In genomic region chr13:97051158-97051557, GRCm38 (mm10) we compare ENCODE assay signal across 12 mouse cellular contexts. TPM values are rescaled to one million over a fixed set of nuclear protein-coding genes. Genes with fewer than 3 reads are reported as not detected.
DNase-seq lines count a peak whose midpoint lies in the region; ATAC-seq lines count a peak whose summit lies in the region.
"Had no signal": no experiment of that assay in that cellular context is flagged by ENCODE, and none has a peak within 500 bp of the region (broad histone marks: within the 10 kb centered on the region; RNA-seq: fewer than 3 reads in every experiment).

No protein-coding gene starts in this region.

- no peaks in the 10 kb centered on the region for H3K27me3 ChIP-seq in heart, embryonic 11.5 days (ENCODE audit: control insufficient read depth, insufficient read depth, low read length)
- H3K27me3 ChIP-seq: limb, embryonic 12.5 days; stomach, embryonic 15.5 days had no signal

- no peaks in the 10 kb centered on the region for H3K36me3 ChIP-seq in heart, embryonic 11.5 days (ENCODE audit: control insufficient read depth, insufficient read depth, low read length)
- H3K36me3 ChIP-seq: limb, embryonic 12.5 days; stomach, embryonic 15.5 days had no signal

- no peak overlapping the region for H3K27ac ChIP-seq in heart, embryonic 11.5 days (ENCODE audit: low read depth, low read length)
- H3K27ac ChIP-seq: limb, embryonic 12.5 days; stomach, embryonic 15.5 days had no signal

- DNase-seq in frontal cortex, postnatal 36 days (ENCODE audit: low spot score in 2 of 2) = peak; percentile 7 to 11
- DNase-seq in lung, postnatal 4 days = peak; percentile 40 to 62
- DNase-seq in lung, postnatal 14 days = no peak
- peak; percentile 68 for DNase-seq in cerebellum, adult 11-12 months
- peak; percentile 18 for DNase-seq in layer of hippocampus, adult 9-11 months

- no peaks in the 10 kb centered on the region for H3K4me1 ChIP-seq in heart, embryonic 11.5 days (ENCODE audit: control insufficient read depth, insufficient read depth, low read length)
- H3K4me1 ChIP-seq: limb, embryonic 12.5 days; stomach, embryonic 15.5 days had no signal

- H3K9ac ChIP-seq in heart, embryonic 11.5 days (ENCODE audit: low read depth, low read length) = no peak overlapping the region
- H3K9ac ChIP-seq: limb, embryonic 12.5 days; stomach, embryonic 15.5 days had no signal

- WGBS in heart, embryonic 11.5 days (ENCODE audit: insufficient replicate concordance) = 71% methylated on average over 6 of the region's 6 CpGs

- ATAC-seq in frontal cortex, adult (ENCODE audit: low TSS enrichment) = no peak
- ATAC-seq in heart, embryonic 11.5 days (replicated peaks; ENCODE audit: insufficient number of reproducible peaks, low FRiP score, low TSS enrichment) = no peak
- ATAC-seq in megakaryocyte progenitor cell, adult 5-6 weeks (replicated peaks; ENCODE audit: poor library complexity) = no peak

- H3K4me2 ChIP-seq in heart, embryonic 11.5 days = no peak overlapping the region
- H3K4me2 ChIP-seq: limb, embryonic 12.5 days; stomach, embryonic 15.5 days had no signal

- H3K9me3 ChIP-seq in heart, embryonic 11.5 days (replicated peaks; ENCODE audit: control insufficient read depth, low read length) = no peaks in the 10 kb centered on the region
- H3K9me3 ChIP-seq: limb, embryonic 12.5 days; stomach, embryonic 15.5 days had no signal

- no peak overlapping the region for H3K4me3 ChIP-seq in heart, embryonic 11.5 days (ENCODE audit: low read depth, low read length)
- H3K4me3 ChIP-seq: limb, embryonic 12.5 days; stomach, embryonic 15.5 days had no signal

RNA-seq across cellular contexts. Expression of gene Fam169a, which starts 15.9 kb away (rescaled TPM):
- polyA plus RNA-seq in heart, embryonic 11.5 days (2014; fragmentation: Nextera tagmentation; extraction: Ambion mirVana) = 14.2 and 15.0 TPM in 2 replicates
- 0.10 TPM in 1 of 2 replicates, not detected in the other for total RNA-seq in megakaryocyte progenitor cell, adult 5-6 weeks (2015)
- total RNA-seq in megakaryocyte progenitor cell, adult 5-6 weeks (2017) = 0.17 and 0.44 TPM in 2 replicates

RNA-seq across cellular contexts. Expression of gene 1700029F12Rik, which starts 17.0 kb away (rescaled TPM):
- not detected in 2 replicates for polyA plus RNA-seq in heart, embryonic 11.5 days (2014; fragmentation: Nextera tagmentation; extraction: Ambion mirVana)
- not detected in 2 replicates for total RNA-seq in megakaryocyte progenitor cell, adult 5-6 weeks (2015)
- total RNA-seq in megakaryocyte progenitor cell, adult 5-6 weeks (2017) = not detected in 2 replicates
- total RNA-seq: gastrocnemius, adult 18-20 months had no signal
- polyA plus RNA-seq: C2C12; limb, embryonic 12.5 days; stomach, embryonic 15.5 days had no signal

RNA-seq across cellular contexts. Expression of gene Gm6169, which starts 47.9 kb away (rescaled TPM):
- 3.0 and 3.3 TPM in 2 replicates for polyA plus RNA-seq in heart, embryonic 11.5 days (2014; fragmentation: Nextera tagmentation; extraction: Ambion mirVana)
- 3.6 and 4.2 TPM in 2 replicates for total RNA-seq in megakaryocyte progenitor cell, adult 5-6 weeks (2015)
- 0.41 and 0.87 TPM in 2 replicates for total RNA-seq in megakaryocyte progenitor cell, adult 5-6 weeks (2017)
